Mouse (Mus musculus) megakaryocyte, embryonic 14.5 days (primary cell): Measurements from ENCODE around the gene Cbarp. TPM values are rescaled to one million over a fixed set of nuclear protein-coding genes. Genes with fewer than 3 reads are reported as not detected.

ENCODE experiments used
- H3K27me3 ChIP-seq: replicated peaks from 2 replicates; pipeline ENCODE3; 2012; ENCODE audit warnings: inconsistent platforms
- H3K36me3 ChIP-seq: replicated peaks from 2 replicates; pipeline ENCODE3; 2012; ENCODE audit warnings: low read length, inconsistent platforms, mixed read lengths
- H3K4me1 ChIP-seq: 2 replicates; pipeline ENCODE4 v1.6.1; 2012; ENCODE audit warnings: inconsistent platforms
- H3K4me3 ChIP-seq: replicated peaks from 2 replicates; pipeline ENCODE3; 2012; ENCODE audit warnings: moderate library complexity, mild to moderate bottlenecking, inconsistent platforms
- H3K9me3 ChIP-seq: 2 replicates; pipeline ENCODE4 v1.6.1; 2012; ENCODE audit warnings: inconsistent platforms
- FLI1 ChIP-seq: IDR thresholded peaks from 2 replicates; pipeline ENCODE4 v1.6.1; 2012; ENCODE audit warnings: low read length, inconsistent platforms, mixed read lengths
- GATA1 ChIP-seq: IDR thresholded peaks from 3 replicates; pipeline ENCODE4 v1.6.1; 2012; ENCODE audit warnings: mixed read lengths, low read length, inconsistent platforms, borderline replicate concordance
- polyA plus RNA-seq: library from polyadenylated mRNA; stranded (reverse); fragments of >175 nt; gene quantifications from 2 replicates; pipeline ENCODE4 v1.2.3, GENCODE M21; 2012; ENCODE audit warnings: low replicate concordance; ENCODE audit not compliant: insufficient read depth

The Cbarp gene
- polyA plus RNA-seq, 1 experiment: 4.8 TPM

DNA sequence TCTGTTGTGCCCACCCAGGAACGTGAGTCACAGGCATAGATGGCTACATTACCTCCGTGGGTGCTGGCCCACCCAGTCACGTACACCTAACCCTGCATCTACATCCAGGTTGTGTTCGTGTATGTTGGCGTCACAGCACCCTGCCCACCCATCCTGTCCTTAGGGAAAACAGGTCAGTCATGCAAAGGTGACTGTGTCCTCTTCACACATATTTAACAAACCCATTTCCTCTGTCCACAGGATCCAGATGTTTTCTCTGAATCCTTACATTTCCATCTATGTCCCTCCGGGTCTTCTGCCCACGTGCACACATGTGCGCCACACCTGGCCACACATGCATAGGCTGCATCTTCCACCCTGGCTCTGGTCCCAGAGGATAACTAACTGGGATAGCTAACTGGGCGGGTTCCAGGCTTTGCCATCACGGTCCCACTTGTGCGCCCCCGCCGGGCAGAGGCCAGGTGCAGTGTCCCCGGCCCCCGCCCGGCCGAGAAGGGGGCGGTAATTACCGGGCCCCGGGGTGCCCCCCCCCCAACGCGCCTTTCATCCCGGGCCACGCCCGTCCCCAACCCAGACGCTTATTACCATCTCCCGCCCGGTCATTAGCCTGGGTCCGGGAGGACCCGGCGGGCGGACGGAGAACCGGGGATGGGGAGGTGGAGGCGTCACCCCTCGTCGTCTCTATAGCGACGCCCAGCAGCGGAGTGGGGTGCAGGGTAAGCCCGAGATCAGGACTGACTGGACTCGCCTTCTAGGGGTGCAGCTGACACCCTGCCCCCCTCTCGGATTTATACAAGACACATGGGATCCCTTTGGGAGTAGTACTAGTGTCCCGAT lies 23.7 kb upstream of the Cbarp start:
- Histone ChIP-seq H3K27me3 (no peaks in the 10 kb centered on the region), H3K4me3 (peak overlapping the region; percentile 93), H3K4me1 (peaks cover 88% of the 10 kb centered on the region), H3K36me3 (peaks cover 6% of the 10 kb centered on the region), H3K9me3 (no peaks in the 10 kb centered on the region)
- no peak for TF ChIP-seq FLI1
- TF ChIP-seq GATA1: no peak

- no peak for TF ChIP-seq GATA1
- TF ChIP-seq FLI1: no peak
- Histone ChIP-seq H3K9me3 (no peaks in the 10 kb centered on the region), H3K27me3 (no peaks in the 10 kb centered on the region), H3K36me3 (peaks cover 3% of the 10 kb centered on the region), H3K4me3 (peak overlapping the region; percentile 93), H3K4me1 (peaks cover 88% of the 10 kb centered on the region)
Measured at GRCm38 (mm10) chr10:80163721-80164120, 23.1 kb upstream of the Cbarp start.

GRCm38 (mm10) chr10:80162716-80163299 lies 22.2 kb upstream of the Cbarp start:
- Histone ChIP-seq H3K4me3 (peak overlapping the region; percentile 77), H3K9me3 (no peaks in the 10 kb centered on the region), H3K4me1 (peaks cover 92% of the 10 kb centered on the region), H3K36me3 (peaks cover 3% of the 10 kb centered on the region), H3K27me3 (no peaks in the 10 kb centered on the region)
- TF ChIP-seq GATA1: no peak
- TF ChIP-seq FLI1: no peak

GRCm38 (mm10) chr10:80162243-80162608 lies 21.6 kb upstream of the Cbarp start:
- no peaks in the 10 kb centered on the region for H3K9me3 ChIP-seq
- peaks cover 97% of the 10 kb centered on the region for H3K4me1 ChIP-seq
- TF ChIP-seq GATA1: no peak
- TF ChIP-seq FLI1: no peak
- H3K4me3 ChIP-seq: peak overlapping the region; percentile 73
- no peaks in the 10 kb centered on the region for H3K27me3 ChIP-seq
- peaks cover 8% of the 10 kb centered on the region for H3K36me3 ChIP-seq

- Histone ChIP-seq H3K27me3 (no peaks in the 10 kb centered on the region), H3K4me3 (peak overlapping the region; percentile 95), H3K9me3 (no peaks in the 10 kb centered on the region), H3K4me1 (peaks cover 97% of the 10 kb centered on the region), H3K36me3 (peaks cover 14% of the 10 kb centered on the region)
- no peak for TF ChIP-seq GATA1
Measured at GRCm38 (mm10) chr10:80161522-80162242, 21.0 kb upstream of the Cbarp start.

DNA sequence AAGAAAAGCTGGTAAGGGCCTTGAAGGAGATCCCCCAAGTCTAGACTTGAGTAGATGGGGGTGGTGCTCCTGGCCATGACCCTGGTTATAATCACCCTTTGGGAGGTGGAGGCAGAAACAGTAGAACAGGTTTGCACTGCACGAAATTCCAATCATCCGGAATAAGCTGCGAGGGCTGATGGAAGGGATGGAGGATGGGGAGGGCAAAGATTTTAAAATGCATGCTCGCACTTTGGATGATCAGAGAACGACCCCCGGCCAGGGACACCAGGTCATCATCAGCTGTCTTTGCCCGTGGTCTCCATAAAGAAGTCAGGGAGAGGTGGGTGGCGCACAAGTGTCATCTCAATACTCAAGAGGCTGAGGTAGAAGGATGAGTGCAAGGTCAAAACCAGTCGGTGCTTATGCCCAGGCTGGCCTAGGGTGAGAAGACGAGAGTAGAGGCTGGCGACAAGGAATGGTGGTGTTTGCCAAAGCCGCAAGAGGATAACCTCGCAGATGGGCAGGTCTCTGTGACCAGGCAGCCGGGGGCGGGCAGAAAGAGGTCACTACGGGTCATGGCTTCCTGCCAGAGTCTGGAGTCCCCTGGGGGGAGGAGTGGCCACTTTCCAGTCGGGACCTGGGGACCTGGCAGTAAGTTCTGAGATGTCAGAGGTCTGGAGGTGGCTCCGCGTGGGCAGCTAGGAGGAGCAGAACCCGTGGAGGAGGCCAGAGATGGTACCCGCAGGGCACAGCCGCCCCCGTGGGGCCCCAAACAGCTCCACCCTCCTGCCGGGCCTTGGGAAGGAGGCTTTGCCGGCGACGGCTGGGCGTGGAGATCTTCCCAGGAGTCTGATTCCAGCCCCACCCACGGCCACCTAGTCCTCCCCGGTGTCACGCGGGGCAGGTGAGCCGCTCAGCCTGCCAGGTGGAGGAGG lies 20.1 kb upstream of the Cbarp start:
- peak overlapping the region; percentile 95 for H3K4me3 ChIP-seq
- H3K4me1 ChIP-seq: peaks cover 97% of the 10 kb centered on the region
- TF ChIP-seq FLI1 (no peak), GATA1 (no peak)
- H3K27me3 ChIP-seq: no peaks in the 10 kb centered on the region
- no peaks in the 10 kb centered on the region for H3K9me3 ChIP-seq
- peaks cover 23% of the 10 kb centered on the region for H3K36me3 ChIP-seq

DNA sequence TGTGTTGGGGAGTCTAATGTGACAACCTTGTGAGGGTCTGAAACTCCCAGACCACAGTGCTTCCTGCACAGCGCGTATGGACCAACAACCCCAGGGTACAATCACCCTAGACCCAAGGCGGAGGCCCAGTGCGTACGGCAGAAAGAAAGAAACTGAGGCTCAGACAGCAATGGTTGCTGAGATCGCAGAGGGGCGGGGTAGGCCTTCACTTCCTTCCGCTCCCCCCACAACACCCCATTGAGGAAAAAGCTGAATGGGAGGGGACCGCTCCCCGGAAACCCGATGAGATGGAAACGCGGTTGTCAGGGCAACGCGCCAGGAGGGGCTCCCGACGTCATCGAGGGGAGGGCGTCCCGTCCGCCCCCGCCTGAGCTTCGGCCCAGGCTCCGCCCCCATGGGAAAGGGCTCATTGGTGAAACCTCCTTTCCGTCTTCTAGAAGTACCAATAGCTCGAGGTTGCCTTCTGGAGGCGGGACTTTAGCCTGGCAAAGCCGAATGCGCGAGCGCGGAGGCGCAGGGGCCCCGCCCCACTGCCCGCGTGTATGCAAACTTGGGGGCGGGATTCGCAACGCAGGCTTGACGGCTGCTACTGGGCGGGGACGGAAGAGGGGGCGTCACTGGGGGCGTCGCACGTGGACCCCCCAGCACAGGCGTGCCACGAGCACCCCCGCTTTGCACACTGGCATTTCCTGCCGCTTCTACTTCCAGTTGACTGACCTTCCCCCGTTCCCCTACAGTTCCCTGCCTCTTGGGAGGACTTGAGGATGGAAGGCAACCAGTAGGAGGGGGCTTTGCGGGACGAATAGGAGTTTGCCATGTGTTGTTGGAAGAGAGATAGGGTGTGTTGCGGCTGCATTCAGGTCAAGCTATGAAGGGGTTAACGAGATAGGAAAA lies 19.2 kb upstream of the Cbarp start:
- H3K4me1 ChIP-seq: peaks cover 97% of the 10 kb centered on the region
- no peaks in the 10 kb centered on the region for H3K27me3 ChIP-seq
- H3K4me3 ChIP-seq: peak overlapping the region; percentile 95
- TF ChIP-seq FLI1: peak; percentile 56; the same call in 1 of the 2 replicates
- no peak for TF ChIP-seq GATA1
- no peaks in the 10 kb centered on the region for H3K9me3 ChIP-seq
- peaks cover 32% of the 10 kb centered on the region for H3K36me3 ChIP-seq

- Histone ChIP-seq H3K27me3 (no peaks in the 10 kb centered on the region), H3K9me3 (no peaks in the 10 kb centered on the region), H3K4me3 (peak overlapping the region; percentile 95), H3K4me1 (peaks cover 97% of the 10 kb centered on the region), H3K36me3 (peaks cover 39% of the 10 kb centered on the region)
- TF ChIP-seq GATA1 (no peak), FLI1 (no peak)
Measured at GRCm38 (mm10) chr10:80159021-80159560, 18.5 kb upstream of the Cbarp start.
